Mouse (Mus musculus) CH12.LX (cell line): Measurements from ENCODE around the gene Coro6. TPM values are rescaled to one million over a fixed set of nuclear protein-coding genes. Genes with fewer than 3 reads are reported as not detected.

ENCODE experiments used
- DNase-seq: peaks from one replicate; pipeline ENCODE4 v3.0.0-alpha.2; 2013; ENCODE audit errors: extremely low read depth
- H3K27ac ChIP-seq: 2 replicates; pipeline ENCODE4 v1.5.1; 2012; ENCODE audit warnings: low read depth, mild to moderate bottlenecking, control low read depth, moderate library complexity; ENCODE audit not compliant: insufficient read depth
- H3K27me3 ChIP-seq: replicated peaks from 2 replicates; pipeline ENCODE3; 2012; ENCODE audit warnings: inconsistent platforms
- H3K36me3 ChIP-seq, 2 experiments: replicated peaks in 1 of 2; 2 replicates each; pipeline versions ENCODE3 to v1.6.1; 2012; ENCODE audit warnings: inconsistent platforms in 1 of 2, low read length in 1 of 2, mild to moderate bottlenecking in 1 of 2, mixed read lengths in 1 of 2, moderate library complexity in 1 of 2; ENCODE audit not compliant: control insufficient read depth in 1 of 2, insufficient read depth in 1 of 2
- H3K4me1 ChIP-seq, 2 experiments: 2 replicates each; pipeline ENCODE4 v1.6.1; 2012; ENCODE audit warnings: inconsistent platforms in 1 of 2, moderate library complexity in 1 of 2; ENCODE audit not compliant: insufficient read depth in 2 of 2, control insufficient read depth in 1 of 2
- H3K4me2 ChIP-seq: 2 replicates; pipeline ENCODE4 v1.6.1; 2012; ENCODE audit warnings: low read depth, mild to moderate bottlenecking, control low read depth; ENCODE audit not compliant: poor library complexity, insufficient read depth, severe bottlenecking
- H3K4me3 ChIP-seq, 3 experiments: fragments of 150-350 bp in 1 of 3; sonication (generic) in 1 of 3; replicated peaks in 1 of 3; 2 replicates each; pipeline versions ENCODE3 to v1.5.1; 2011 to 2012; ENCODE audit warnings: low read depth in 2 of 3, low read length in 2 of 3, mild to moderate bottlenecking in 2 of 3, moderate library complexity in 2 of 3, control low read depth in 1 of 3, improper control_type of control experiment in 1 of 3, inconsistent platforms in 1 of 3, mixed read lengths in 1 of 3; ENCODE audit not compliant: poor library complexity in 1 of 3
- H3K79me2 ChIP-seq: replicated peaks from 2 replicates; pipeline ENCODE4 v1.6.1; 2012; ENCODE audit warnings: mild to moderate bottlenecking, moderate library complexity; ENCODE audit not compliant: control insufficient read depth, poor library complexity, insufficient read depth, severe bottlenecking; ENCODE audit errors: extremely low read depth
- H3K9ac ChIP-seq: 2 replicates; pipeline ENCODE4 v1.6.1; 2012; ENCODE audit warnings: low read depth, mild to moderate bottlenecking, control low read depth, moderate library complexity; ENCODE audit not compliant: insufficient read depth
- H3K9me3 ChIP-seq: replicated peaks from 2 replicates; pipeline ENCODE3; 2012; ENCODE audit warnings: low read length, inconsistent platforms, mixed read lengths
- BHLHE40 ChIP-seq: IDR thresholded peaks from 2 replicates; pipeline ENCODE4 v1.6.1; 2011; ENCODE audit warnings: mild to moderate bottlenecking, low read depth, low read length, improper control_type of control experiment
- CHD1 ChIP-seq: IDR thresholded peaks from 2 replicates; pipeline ENCODE4 v1.6.1; 2012; ENCODE audit warnings: low read depth, low read length, improper control_type of control experiment, inconsistent platforms
- CHD2 ChIP-seq: IDR thresholded peaks from 2 replicates; pipeline ENCODE4 v1.6.1; 2011; ENCODE audit warnings: low read length, improper control_type of control experiment
- CTCF ChIP-seq, 2 experiments: IDR thresholded peaks in 1 of 2; conservative IDR thresholded peaks in 1 of 2; 2 replicates each; pipeline ENCODE4 v1.5.1; 2011 to 2012; ENCODE audit warnings: low read depth in 2 of 2, low read length in 2 of 2, improper control_type of control experiment in 1 of 2, inconsistent platforms in 1 of 2, mild to moderate bottlenecking in 1 of 2, moderate library complexity in 1 of 2
- E2F4 ChIP-seq: IDR thresholded peaks from 2 replicates; pipeline ENCODE4 v1.6.1; 2011; ENCODE audit warnings: low read depth, low read length, improper control_type of control experiment; ENCODE audit not compliant: insufficient replicate concordance
- ELF1 ChIP-seq: IDR thresholded peaks from 2 replicates; pipeline ENCODE4 v1.6.1; 2014; ENCODE audit warnings: low read depth, mild to moderate bottlenecking, inconsistent platforms, low read length, improper control_type of control experiment
- EP300 ChIP-seq: IDR thresholded peaks from 2 replicates; pipeline ENCODE4 v1.6.1; 2011; ENCODE audit warnings: low read length, improper control_type of control experiment
- ETS1 ChIP-seq: conservative IDR thresholded peaks from 2 replicates; pipeline ENCODE4 v1.6.1; 2012; ENCODE audit warnings: low read depth, mild to moderate bottlenecking, inconsistent platforms, low read length, improper control_type of control experiment, moderate library complexity
- GABPA ChIP-seq: IDR thresholded peaks from 2 replicates; pipeline ENCODE4 v1.6.1; 2012; ENCODE audit warnings: low read depth, low read length, improper control_type of control experiment, inconsistent platforms; ENCODE audit not compliant: insufficient replicate concordance
- HCFC1 ChIP-seq: IDR thresholded peaks from 2 replicates; pipeline ENCODE4 v1.6.1; 2012; ENCODE audit warnings: low read depth, mild to moderate bottlenecking, inconsistent platforms, low read length, improper control_type of control experiment
- IRF4 ChIP-seq: IDR thresholded peaks from 2 replicates; pipeline ENCODE4 v1.6.1; 2014; ENCODE audit warnings: low read depth, mild to moderate bottlenecking, inconsistent platforms, low read length, improper control_type of control experiment
- JUN ChIP-seq: IDR thresholded peaks from 2 replicates; pipeline ENCODE4 v1.6.1; 2011; ENCODE audit warnings: low read depth, mild to moderate bottlenecking, low read length, improper control_type of control experiment, moderate library complexity; ENCODE audit not compliant: insufficient read depth
- JUND ChIP-seq: conservative IDR thresholded peaks from 2 replicates; pipeline ENCODE4 v1.6.1; 2011; ENCODE audit warnings: low read depth, low read length, improper control_type of control experiment
- KAT2A ChIP-seq: IDR thresholded peaks from 2 replicates; pipeline ENCODE4 v1.6.1; 2012; ENCODE audit warnings: low read length, improper control_type of control experiment, inconsistent platforms; ENCODE audit not compliant: insufficient replicate concordance
- MAFK ChIP-seq: IDR thresholded peaks from 2 replicates; pipeline ENCODE4 v1.6.1; 2011; ENCODE audit warnings: low read length, improper control_type of control experiment; ENCODE audit not compliant: insufficient replicate concordance
- MAX ChIP-seq: IDR thresholded peaks from 2 replicates; pipeline ENCODE4 v1.6.1; 2011; ENCODE audit warnings: low read length, improper control_type of control experiment
- MAZ ChIP-seq: IDR thresholded peaks from 2 replicates; pipeline ENCODE4 v1.6.1; 2012; ENCODE audit warnings: low read depth, mild to moderate bottlenecking, inconsistent platforms, low read length, improper control_type of control experiment, moderate library complexity
- MEF2A ChIP-seq: IDR thresholded peaks from 2 replicates; pipeline ENCODE4 v1.6.1; 2014; ENCODE audit warnings: low read depth, mild to moderate bottlenecking, inconsistent platforms, low read length, improper control_type of control experiment, borderline replicate concordance
- MXI1 ChIP-seq: IDR thresholded peaks from 2 replicates; pipeline ENCODE4 v1.6.1; 2011; ENCODE audit warnings: mild to moderate bottlenecking, low read depth, low read length, improper control_type of control experiment
- MYC ChIP-seq: IDR thresholded peaks from 2 replicates; pipeline ENCODE4 v1.6.1; 2011; ENCODE audit warnings: low read depth, mild to moderate bottlenecking, improper control_type of control experiment, low read length
- NELFE ChIP-seq: IDR thresholded peaks from 2 replicates; pipeline ENCODE4 v1.6.1; 2011; ENCODE audit warnings: low read depth, low read length, improper control_type of control experiment
- NRF1 ChIP-seq: IDR thresholded peaks from 2 replicates; pipeline ENCODE4 v1.6.1; 2014; ENCODE audit warnings: low read depth, mild to moderate bottlenecking, inconsistent platforms, low read length, improper control_type of control experiment, moderate library complexity
- PAX5 ChIP-seq: IDR thresholded peaks from 2 replicates; pipeline ENCODE4 v1.6.1; 2012; ENCODE audit warnings: low read length, inconsistent platforms, mixed read lengths
- POLR2A ChIP-seq: IDR thresholded peaks from 2 replicates; pipeline ENCODE4 v1.6.1; 2011; ENCODE audit warnings: low read depth, mild to moderate bottlenecking, improper control_type of control experiment, low read length
- POLR2AphosphoS2 ChIP-seq: IDR thresholded peaks from 2 replicates; pipeline ENCODE4 v1.6.1; 2011; ENCODE audit warnings: low read depth, low read length, improper control_type of control experiment
- RAD21 ChIP-seq: IDR thresholded peaks from 2 replicates; pipeline ENCODE4 v1.6.1; 2011; ENCODE audit warnings: low read depth, mild to moderate bottlenecking, low read length, improper control_type of control experiment, moderate library complexity
- RCOR1 ChIP-seq: conservative IDR thresholded peaks from 2 replicates; pipeline ENCODE4 v1.6.1; 2012; ENCODE audit warnings: low read depth, mild to moderate bottlenecking, inconsistent platforms, low read length, improper control_type of control experiment
- SIN3A ChIP-seq: IDR thresholded peaks from 2 replicates; pipeline ENCODE4 v1.6.1; 2012; ENCODE audit warnings: low read length, improper control_type of control experiment, inconsistent platforms
- SMC3 ChIP-seq: IDR thresholded peaks from 2 replicates; pipeline ENCODE4 v1.6.1; 2011; ENCODE audit warnings: low read depth, low read length, improper control_type of control experiment
- TBP ChIP-seq: conservative IDR thresholded peaks from 2 replicates; pipeline ENCODE4 v1.6.1; 2011; ENCODE audit warnings: low read depth, low read length, improper control_type of control experiment
- TCF12 ChIP-seq: IDR thresholded peaks from 2 replicates; pipeline ENCODE4 v1.6.1; 2014; ENCODE audit warnings: low read depth, mild to moderate bottlenecking, inconsistent platforms, low read length, improper control_type of control experiment
- UBTF ChIP-seq: IDR thresholded peaks from 2 replicates; pipeline ENCODE4 v1.6.1; 2012; ENCODE audit warnings: low read depth, mild to moderate bottlenecking, inconsistent platforms, low read length, improper control_type of control experiment, moderate library complexity
- USF1 ChIP-seq: IDR thresholded peaks from 2 replicates; pipeline ENCODE4 v1.6.1; 2014; ENCODE audit warnings: low read depth, mild to moderate bottlenecking, inconsistent platforms, low read length, improper control_type of control experiment
- USF2 ChIP-seq: conservative IDR thresholded peaks from 2 replicates; pipeline ENCODE4 v1.6.1; 2011; ENCODE audit warnings: low read depth, low read length, improper control_type of control experiment
- ZC3H11A ChIP-seq: IDR thresholded peaks from 2 replicates; pipeline ENCODE4 v1.6.1; 2012; ENCODE audit warnings: low read depth, mild to moderate bottlenecking, inconsistent platforms, low read length, improper control_type of control experiment
- ZKSCAN1 ChIP-seq: IDR thresholded peaks from 2 replicates; pipeline ENCODE4 v1.6.1; 2012; ENCODE audit warnings: low read depth, inconsistent platforms, low read length, improper control_type of control experiment, borderline replicate concordance
- ZMIZ1 ChIP-seq: IDR thresholded peaks from 2 replicates; pipeline ENCODE4 v1.6.1; 2012; ENCODE audit warnings: low read depth, mild to moderate bottlenecking, inconsistent platforms, low read length, improper control_type of control experiment
- ZNF384 ChIP-seq: IDR thresholded peaks from 2 replicates; pipeline ENCODE4 v1.6.1; 2012; ENCODE audit warnings: low read depth, low read length, improper control_type of control experiment, inconsistent platforms
- dilution Hi-C: fragments of 300-500 bp; cut with MboI; formaldehyde crosslinking; loops from 2 replicates; pipeline ENCODE4 v1.14.3; 2020; ENCODE audit warnings: low sequenced_read_pairs; ENCODE audit not compliant: extremely low pct_unique_long_range_greater_than_20kb, extremely low pct_ligation_motif_present
- in situ Hi-C: fragments of 300-500 bp; cut with MboI; formaldehyde crosslinking; loops from 3 replicates; pipeline ENCODE4 v1.14.3; 2019; ENCODE audit warnings: low sequenced_read_pairs, low pct_ligation_motif_present, low pct_unique_long_range_greater_than_20kb, mixed read lengths
- polyA plus RNA-seq: library from polyadenylated mRNA; unstranded; fragments of >175 nt; gene quantifications from 2 replicates; pipeline ENCODE4 v1.2.1, GENCODE M21; 2012; ENCODE audit warnings: low read depth; ENCODE audit not compliant: insufficient read length
- total RNA-seq, 2 experiments: library from RNA; depleted of rRNA; stranded (reverse); fragments of 300-350 nt in 1 of 2; fragments of >200 nt in 1 of 2; gene quantifications; 2 replicates each; pipeline ENCODE4 v1.2.3; 2012 to 2014

Gene Coro6
- total and polyA plus RNA-seq, 3 experiments: 0.25 to 0.39 TPM; not detected in 1

- H3K4me1 ChIP-seq: peaks cover 17 to 48% of the 10 kb centered on the region in 2 experiments
- DNase-seq: peak; percentile 92
- peaks cover 44% of the 10 kb centered on the region for H3K27me3 ChIP-seq
- no peak overlapping the region for H3K27ac ChIP-seq
- dilution Hi-C loops (no loop called here), in situ Hi-C loops (no loop called here)
- no peaks in the 10 kb centered on the region for H3K9me3 ChIP-seq
- TF ChIP-seq MEF2A (peak; percentile 55; the same call in 1 of the 2 replicates), ELF1 (peak; percentile 71), USF1 (no peak), E2F4 (no peak), BHLHE40 (no peak), UBTF (0 out of 2 replicates have a peak, but pooled peaks have one; percentile 71), PAX5 (no peak), TBP (0 out of 2 replicates have a peak, but pooled peaks have one; percentile 60), MAZ (peak; percentile 100), RCOR1 (no peak), HCFC1 (peak; percentile 66), MYC (no peak), CTCF (conservative IDR thresholded peaks at IDR 0.05 in 1 of 2, IDR thresholded peaks at IDR 0.05 in 1 of 2; ENCODE audit: low read depth in 2 of 2, low read length in 2 of 2) (peak; percentile 87 to 100), MAX (no peak), MXI1 (no peak), SMC3 (peak; percentile 93), JUN (no peak), NRF1 (peak; percentile 30; the same call in 1 of the 2 replicates), JUND (no peak), RAD21 (peak; percentile 93), ETS1 (no peak), GABPA (no peak), ZKSCAN1 (no peak), MAFK (no peak), IRF4 (peak; percentile 74; the same call in 1 of the 2 replicates), ZC3H11A (peak; percentile 25; the same call in 1 of the 2 replicates), ZNF384 (peak; percentile 19; the same call in 1 of the 2 replicates), ZMIZ1 (no peak), CHD2 (peak; percentile 46; the same call in 1 of the 2 replicates), EP300 (no peak), POLR2A (0 out of 2 replicates have a peak, but pooled peaks have one; percentile 45), USF2 (no peak), KAT2A (no peak), POLR2AphosphoS2 (no peak), TCF12 (peak; percentile 61), SIN3A (peak; percentile 84), CHD1 (no peak), NELFE (peak; percentile 63; the same call in 1 of the 2 replicates)
- H3K36me3 ChIP-seq: peaks cover 0 to 7% of the 10 kb centered on the region in 2 experiments
- peak overlapping the region; percentile 90 for H3K4me2 ChIP-seq
- peak overlapping the region; percentile 95; the same call in 1 of the 2 replicates for H3K9ac ChIP-seq
- H3K79me2 ChIP-seq: peaks cover 28% of the 10 kb centered on the region
- peak overlapping the region; percentile 26 to 84 (median 29) for H3K4me3 ChIP-seq
These were observed 28.9 kb downstream of the Coro6 start for GRCm38 (mm10) chr11:77491123-77491501.
